Mouse (Mus musculus): Measurements from ENCODE around the gene Dnah17. TPM values are rescaled to one million over a fixed set of nuclear protein-coding genes. Genes with fewer than 3 reads are reported as not detected.

The Dnah17 gene
- total RNA-seq, 2 experiments from 2014 or later, result 0.07 to 0.15 TPM

DNA sequence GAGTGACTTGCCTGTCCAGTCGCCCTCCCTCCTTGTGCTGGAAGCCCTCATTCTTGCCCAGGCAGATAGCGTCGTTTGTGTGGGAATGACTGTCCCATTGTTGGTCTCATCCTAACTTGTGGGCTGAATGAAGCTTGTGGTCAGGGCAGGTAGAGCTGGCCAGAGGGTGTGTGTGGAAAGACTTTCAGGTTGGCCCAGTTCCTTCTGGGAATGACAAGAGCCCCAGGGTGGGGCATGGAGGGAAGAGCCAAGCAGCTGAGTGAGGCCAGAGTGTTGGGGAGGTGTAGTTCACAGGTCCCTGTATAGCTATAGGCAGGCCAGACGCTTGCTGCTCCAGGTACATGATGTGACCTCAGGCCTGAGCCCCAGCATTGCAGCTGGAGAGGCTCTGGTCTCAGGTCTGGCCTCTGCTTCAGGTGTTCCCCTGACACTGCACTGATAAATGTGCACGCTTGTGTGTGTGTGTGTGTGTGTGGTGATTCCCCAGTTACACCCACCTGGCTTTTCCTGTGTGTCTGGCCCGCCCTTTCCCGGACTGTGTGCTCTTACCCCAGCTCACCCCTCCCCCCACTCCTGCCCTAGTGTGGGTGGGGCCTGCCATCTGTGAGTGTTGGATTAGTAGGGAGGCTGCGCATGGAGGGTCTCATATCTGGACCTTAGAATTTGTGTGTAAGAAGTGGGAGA lies 122.8 kb downstream of the Dnah17 start:
- Histone ChIP-seq H3K27ac (0 out of 2 replicates have a peak overlapping the region, but pooled peaks have one; percentile 47), H3K4me3 (no peak overlapping the region)
- TF ChIP-seq CTCF (conservative IDR thresholded peaks at IDR 0.05), result no peak
- peak in 1 of 2 experiments; percentile 42 for DNase-seq (ENCODE audit: low spot score in 2 of 2)

DNA sequence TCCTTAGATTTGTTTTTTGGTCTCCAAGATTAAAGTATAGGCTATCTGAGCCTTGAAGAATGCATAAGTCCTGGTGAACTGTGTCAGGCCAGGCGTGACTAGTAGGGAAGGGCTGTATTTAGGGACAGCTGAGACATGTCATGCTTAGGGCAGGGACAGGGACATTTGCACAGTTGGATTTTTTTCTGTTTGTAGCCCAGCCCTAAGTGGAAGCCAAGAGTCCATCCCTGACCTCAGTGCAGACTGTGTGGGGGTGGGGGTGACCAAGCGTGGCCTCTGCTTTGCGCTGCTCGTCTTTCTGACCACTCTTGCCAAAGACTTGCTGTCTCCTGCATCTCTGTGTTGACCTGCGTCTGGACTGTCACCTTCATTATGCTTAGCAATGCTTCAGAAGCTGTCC lies 126.2 kb downstream of the Dnah17 start:
- H3K4me3 ChIP-seq, result no peak overlapping the region
- no peak for TF ChIP-seq CTCF (conservative IDR thresholded peaks at IDR 0.05)

DNA sequence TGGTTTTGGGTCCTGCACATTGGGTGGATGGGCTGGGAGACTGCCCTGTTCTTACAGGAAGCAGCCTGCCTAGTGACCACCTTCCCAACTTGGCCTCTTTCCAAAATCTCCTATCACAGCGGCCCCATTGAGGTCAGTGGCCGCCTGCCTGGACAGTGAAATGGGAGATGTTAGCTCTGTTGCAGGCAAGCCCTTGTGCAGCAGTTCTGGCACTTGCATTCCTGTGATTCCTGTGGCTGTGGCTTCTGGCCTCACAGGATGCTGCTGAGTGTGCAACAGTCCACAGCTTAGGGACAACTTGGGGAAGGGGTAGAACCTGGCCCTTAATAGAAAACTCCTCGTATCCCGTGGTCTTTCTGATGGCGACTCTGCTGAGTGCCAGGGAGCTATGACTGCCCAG lies 126.7 kb downstream of the Dnah17 start:
- Histone ChIP-seq H3K27ac (no peak overlapping the region), H3K4me3 (no peak overlapping the region)
- TF ChIP-seq CTCF (conservative IDR thresholded peaks at IDR 0.05), result no peak
- no peak for DNase-seq (ENCODE audit: low spot score in 2 of 2)

More for the DNA sequence above, 126.2 kb downstream of the Dnah17 start:
- H3K27ac ChIP-seq, result no peak overlapping the region
- no peak for DNase-seq (ENCODE audit: low spot score in 2 of 2)

DNA sequence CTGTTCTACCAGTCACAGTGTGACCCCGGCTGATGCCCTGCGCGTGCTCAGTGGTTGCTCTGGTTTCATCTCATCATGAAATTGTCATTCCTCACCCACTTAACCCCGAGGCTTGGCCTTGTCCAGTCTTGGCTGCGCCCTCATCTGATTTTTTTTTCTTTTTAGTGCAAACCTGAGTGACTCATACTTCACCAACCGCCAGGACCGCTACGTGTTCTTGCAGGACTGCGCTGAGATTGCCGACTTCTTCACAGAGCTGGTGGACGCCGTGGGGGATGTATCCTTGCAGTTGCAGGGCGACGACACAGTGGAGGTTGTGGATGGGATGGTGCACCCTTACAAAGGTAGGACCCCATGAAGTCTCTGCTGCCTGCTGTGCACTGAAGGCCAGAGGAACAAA lies 127.3 kb downstream of the Dnah17 start:
- Histone ChIP-seq H3K4me3 (no peak overlapping the region), H3K27ac (no peak overlapping the region)
- no peak for TF ChIP-seq CTCF (conservative IDR thresholded peaks at IDR 0.05)
- DNase-seq (ENCODE audit: low spot score in 2 of 2), result no peak

DNA sequence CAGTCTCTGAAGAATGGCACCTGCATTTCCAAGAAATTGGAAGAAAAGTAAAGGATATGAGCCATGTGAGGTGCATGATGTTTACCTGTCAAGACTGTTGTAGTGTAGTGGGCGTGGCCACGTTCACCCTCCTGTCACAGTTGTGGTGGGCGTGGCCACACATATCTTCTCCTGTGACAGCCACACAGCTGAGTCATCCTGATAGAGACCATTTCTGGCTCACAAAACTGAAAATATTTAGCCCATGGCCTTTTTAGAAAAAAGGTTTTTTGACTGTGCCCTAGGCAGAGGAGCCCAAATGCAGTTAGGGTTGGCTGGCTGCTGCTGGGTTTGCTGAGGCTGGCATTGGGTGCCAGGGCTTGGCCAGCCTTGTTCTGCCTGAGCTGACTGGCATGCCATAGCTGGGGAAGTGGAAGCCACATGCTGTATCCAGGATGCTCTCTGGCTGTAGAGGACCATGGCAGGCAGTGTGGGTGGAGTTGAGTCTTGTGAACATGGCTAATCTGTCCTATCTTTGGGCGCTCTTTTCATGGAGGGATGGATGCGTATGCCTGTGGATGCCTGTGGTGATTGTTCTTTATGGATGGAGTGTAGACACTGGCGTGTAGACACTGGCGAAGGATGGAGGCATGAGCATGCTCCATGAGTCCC lies 129.7 kb downstream of the Dnah17 start:
- no peak overlapping the region for H3K27ac ChIP-seq
- no peak for DNase-seq (ENCODE audit: low spot score in 2 of 2)
- no peak for TF ChIP-seq CTCF (conservative IDR thresholded peaks at IDR 0.05)
- no peak overlapping the region for H3K4me3 ChIP-seq

DNA sequence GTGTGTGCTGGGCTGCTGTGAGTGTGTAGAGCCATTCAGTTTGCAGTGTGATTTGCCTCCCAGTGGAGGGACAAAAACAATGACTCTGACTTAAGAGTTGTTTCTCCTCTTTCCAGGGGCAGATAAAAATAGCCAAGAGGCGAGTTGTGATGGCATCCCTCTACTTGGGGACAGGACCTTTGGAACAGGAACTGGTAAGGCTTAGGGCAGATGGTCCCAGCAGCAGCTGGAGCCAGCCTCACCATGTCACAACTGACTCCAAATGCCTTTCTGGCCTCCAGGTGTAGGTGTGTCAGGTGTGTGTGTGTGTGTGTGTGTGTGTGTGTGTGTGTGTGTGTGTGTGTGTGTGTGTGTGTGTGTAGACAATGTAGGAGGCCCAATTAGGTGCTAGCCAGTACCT lies 130.4 kb downstream of the Dnah17 start:
- no peak overlapping the region for H3K4me3 ChIP-seq
- DNase-seq (ENCODE audit: low spot score in 2 of 2), result no peak
- TF ChIP-seq CTCF (conservative IDR thresholded peaks at IDR 0.05), result no peak
- no peak overlapping the region for H3K27ac ChIP-seq

DNA sequence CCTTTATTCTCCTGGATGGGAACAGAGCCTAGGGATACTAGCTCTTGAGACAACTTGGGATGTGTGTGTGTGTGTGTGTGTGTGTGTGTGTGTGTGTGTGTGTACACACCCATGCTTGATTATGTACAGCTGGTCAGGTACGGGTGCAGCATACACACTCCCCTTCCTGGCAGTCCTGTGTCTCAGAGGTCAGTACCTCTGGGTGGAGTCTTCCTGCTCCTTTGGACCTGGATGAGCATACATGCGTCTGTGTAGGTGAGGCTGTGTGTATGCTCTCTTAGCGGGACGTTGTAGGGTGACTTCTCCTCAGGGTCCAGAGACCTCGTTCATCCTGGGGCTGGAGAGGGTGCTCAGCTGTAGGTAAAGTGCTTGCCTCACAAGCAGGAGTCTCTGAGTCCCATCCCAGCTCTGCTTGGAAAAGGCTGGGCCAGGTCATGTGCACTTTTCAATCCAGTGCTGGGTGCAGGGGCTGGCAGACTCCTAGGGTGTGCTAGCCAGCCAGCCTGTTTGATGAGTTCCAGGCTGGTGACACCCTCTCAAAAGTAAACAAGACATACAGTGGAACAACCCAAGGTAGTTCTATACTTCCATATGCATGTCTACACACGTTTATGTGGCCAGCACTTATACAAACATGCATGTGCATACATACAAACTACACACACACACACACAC lies 131.0 kb downstream of the Dnah17 start:
- no peak for DNase-seq (ENCODE audit: low spot score in 2 of 2)
- TF ChIP-seq CTCF (conservative IDR thresholded peaks at IDR 0.05), result no peak

DNA sequence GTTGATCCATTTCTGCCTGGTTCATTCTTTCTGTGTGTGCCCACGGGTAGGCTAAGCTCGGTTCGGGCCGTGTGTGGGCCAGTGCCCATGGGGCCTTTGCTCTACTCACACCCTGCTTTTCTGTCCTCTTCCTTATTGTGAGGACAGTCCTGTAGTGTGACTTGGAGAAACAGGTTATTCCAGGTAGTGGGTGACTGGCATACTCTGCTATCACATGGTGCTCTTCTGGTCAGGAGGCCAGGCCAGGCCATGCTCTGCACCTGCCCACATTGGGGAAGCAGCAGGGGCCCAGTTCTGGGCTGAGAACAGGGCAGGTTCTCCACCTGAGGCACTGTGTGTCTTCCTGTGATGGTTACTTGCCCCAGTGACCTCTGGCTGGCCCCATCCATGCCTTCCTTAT lies 132.1 kb downstream of the Dnah17 start:
- H3K27ac ChIP-seq, result no peak overlapping the region
- DNase-seq (ENCODE audit: low spot score in 2 of 2), result no peak
- H3K4me3 ChIP-seq, result no peak overlapping the region
- no peak for TF ChIP-seq CTCF (conservative IDR thresholded peaks at IDR 0.05)

More for the DNA sequence above, 131.0 kb downstream of the Dnah17 start:
- Histone ChIP-seq H3K4me3 (no peak overlapping the region), H3K27ac (no peak overlapping the region)

DNA sequence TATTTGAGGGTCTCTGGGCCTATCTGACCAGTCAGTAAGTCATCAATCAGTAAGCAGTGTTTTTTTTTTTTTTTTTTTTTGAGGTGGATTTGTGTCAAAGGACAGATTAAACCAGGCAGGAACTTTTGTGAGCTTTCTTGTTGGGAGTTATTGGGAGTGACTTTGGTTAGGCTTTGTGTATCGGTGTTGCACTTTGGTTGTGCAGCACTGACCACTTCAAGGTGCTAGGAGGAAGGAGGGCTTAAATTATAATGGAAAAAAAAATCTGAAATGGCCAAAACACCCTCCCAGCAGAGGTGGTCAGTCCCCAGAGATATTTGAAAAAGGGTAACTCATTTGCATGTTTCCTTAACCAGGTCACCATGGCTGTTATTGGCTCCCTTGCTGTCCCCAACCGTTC lies 133.3 kb downstream of the Dnah17 start:
- no peak overlapping the region for H3K4me3 ChIP-seq
- no peak for DNase-seq (ENCODE audit: low spot score in 2 of 2)
- TF ChIP-seq CTCF (conservative IDR thresholded peaks at IDR 0.05), result no peak
- no peak overlapping the region for H3K27ac ChIP-seq

DNA sequence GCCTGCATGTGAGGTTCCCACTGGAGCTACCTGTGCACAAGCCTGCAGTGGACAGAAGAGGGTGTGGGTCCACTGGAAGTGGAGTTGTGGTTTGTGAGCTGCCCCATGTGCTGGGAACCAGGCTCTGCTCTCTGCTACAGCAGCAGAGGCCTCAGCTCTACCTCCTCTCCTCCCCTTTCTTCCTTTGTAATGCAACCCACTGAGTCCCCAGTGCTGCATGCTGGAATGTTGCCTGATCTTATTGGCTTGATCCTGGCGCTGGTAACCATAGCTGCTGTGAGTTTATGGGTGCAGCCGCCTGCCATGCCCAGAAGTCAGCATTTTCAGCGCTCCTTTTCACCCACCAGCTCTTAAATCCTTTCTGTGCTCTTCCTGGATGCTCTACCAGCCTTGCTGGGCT lies 134.4 kb downstream of the Dnah17 start:
- Histone ChIP-seq H3K27ac (0 out of 2 replicates have a peak overlapping the region, but pooled peaks have one; percentile 39), H3K4me3 (no peak overlapping the region)
- peak in 1 of 2 experiments; percentile 21 for DNase-seq (ENCODE audit: low spot score in 2 of 2)
- TF ChIP-seq CTCF (conservative IDR thresholded peaks at IDR 0.05), result no peak

DNA sequence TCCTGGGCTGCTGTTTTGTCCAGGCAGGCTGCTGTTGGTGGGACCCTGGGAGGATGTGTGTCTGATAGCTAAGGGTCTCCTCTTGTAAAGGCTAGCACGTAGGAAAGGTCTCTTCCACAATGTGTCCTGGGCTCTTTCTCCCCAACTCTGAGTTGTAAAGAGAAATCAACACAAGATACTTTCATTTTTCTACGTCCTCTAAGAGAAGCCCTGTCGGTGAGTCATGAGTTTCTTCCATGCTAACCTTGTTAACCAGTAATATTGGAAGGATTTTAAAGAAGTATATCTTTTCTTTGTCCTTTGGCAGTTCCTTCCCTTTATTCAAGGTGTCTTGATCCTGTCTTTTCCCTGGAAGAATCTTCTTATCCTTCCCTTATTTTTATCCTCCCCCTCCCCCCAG lies 134.8 kb downstream of the Dnah17 start:
- Histone ChIP-seq H3K27ac (peak overlapping the region; percentile 39; the same call in 1 of the 2 replicates), H3K4me3 (no peak overlapping the region)
- DNase-seq (ENCODE audit: low spot score in 2 of 2), result no peak
- TF ChIP-seq CTCF (conservative IDR thresholded peaks at IDR 0.05), result no peak

DNA sequence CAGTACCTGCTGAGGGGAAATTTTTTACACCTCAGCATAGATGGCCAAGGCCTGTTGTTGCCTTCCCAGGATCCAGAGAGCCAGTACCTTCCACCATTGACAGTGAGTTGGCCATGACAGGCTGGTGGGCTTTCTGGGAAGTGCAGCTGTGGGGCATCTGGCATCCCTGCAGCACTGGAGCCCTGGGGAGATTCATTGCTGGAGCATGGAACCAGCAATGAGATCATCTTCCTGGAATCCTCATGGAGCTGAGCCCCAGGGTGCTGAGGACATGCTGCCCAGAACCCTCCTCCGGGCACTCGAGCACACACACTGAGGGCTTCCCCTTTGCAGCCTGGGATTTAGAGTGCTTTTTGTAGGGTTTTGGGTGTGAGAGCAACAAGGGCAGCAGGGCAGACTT lies 135.2 kb downstream of the Dnah17 start:
- H3K4me3 ChIP-seq, result no peak overlapping the region
- TF ChIP-seq CTCF (conservative IDR thresholded peaks at IDR 0.05), result no peak
- H3K27ac ChIP-seq, result no peak overlapping the region; the same call in 1 of the 2 replicates
- DNase-seq (ENCODE audit: low spot score in 2 of 2), result no peak
